Mouse (Mus musculus) CD4-positive naive resting alpha-beta T cell, adult 76 days (primary cell): Measurements from ENCODE around the gene Cebpz. TPM values are rescaled to one million over a fixed set of nuclear protein-coding genes. Genes with fewer than 3 reads are reported as not detected.

Source experiments
- total RNA-seq: library from RNA; stranded (reverse); gene quantifications from one replicate; pipeline ENCODE4 v1.2.4, GENCODE M21; 2023

Cebpz gene
- 111 TPM for total RNA-seq

DNA sequence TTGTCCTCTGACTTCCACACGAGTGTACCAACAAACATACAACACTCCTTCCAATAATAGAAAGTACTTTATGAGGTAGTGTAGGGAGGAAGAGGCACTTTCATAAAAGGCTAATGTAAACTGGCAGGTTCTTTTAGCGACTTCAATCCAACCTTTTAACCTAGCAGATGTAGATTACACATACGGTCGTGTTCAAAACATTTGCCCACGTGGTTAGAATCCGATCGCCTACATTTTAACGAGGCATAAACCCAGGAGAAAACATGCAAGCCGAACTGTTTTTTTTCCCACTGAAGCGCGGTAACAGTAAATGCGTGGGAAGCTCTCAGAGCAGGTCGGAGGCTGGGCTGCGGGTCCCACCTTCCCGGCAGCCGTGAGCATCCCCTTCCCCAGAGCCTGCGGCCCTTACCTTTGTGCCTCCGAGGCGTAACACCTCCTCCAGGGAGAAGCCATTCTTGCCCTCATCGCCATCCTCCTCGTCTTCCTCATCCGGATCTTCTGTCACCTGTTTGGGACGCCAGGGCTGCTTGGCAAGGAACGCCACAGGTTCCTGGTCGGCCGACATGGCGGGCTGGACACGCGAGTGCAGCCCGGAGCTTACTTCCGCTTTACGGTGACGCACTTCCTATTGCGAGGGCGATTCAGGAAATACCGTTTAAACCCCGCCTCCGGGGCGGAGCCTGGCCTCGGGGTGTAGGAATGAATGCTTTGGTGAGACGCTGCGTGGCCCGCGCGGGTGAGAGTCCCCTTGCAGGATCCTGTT is at the start of gene Cebpz, which contains the start of gene Ndufaf7:
TSS of gene Cebpz (minus strand) at position 601 of the 763 bp plus-strand sequence.
TSS of gene Ndufaf7 (plus strand) at position 671 of the 763 bp plus-strand sequence.

DNA sequence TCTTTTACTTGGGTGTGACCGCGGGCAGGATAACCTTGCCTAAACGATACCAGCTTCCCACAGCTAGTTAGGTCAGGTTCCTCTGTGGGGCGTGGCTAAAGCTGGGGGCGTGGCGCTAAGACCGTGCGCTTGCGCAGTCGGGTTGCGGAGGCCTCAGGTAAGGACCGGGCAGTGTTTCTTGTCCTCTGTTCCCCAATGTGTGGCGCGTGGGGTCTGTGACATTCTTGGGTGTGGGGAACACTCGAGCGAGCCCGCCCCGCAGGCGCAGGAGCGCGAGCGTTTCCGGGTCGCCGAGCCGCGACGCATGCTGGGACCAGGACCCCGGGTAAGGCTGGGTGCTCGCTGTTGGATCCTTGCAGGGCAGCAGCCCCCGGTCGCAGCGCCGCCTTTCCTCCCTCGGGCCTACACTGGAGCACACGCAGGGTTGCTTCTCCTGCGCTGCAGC is 20.5 kb downstream of the Cebpz start, which contains the start of gene Cebpzos:
TSS of gene Cebpzos (plus strand) at position 132 of the 445 bp plus-strand sequence.

DNA sequence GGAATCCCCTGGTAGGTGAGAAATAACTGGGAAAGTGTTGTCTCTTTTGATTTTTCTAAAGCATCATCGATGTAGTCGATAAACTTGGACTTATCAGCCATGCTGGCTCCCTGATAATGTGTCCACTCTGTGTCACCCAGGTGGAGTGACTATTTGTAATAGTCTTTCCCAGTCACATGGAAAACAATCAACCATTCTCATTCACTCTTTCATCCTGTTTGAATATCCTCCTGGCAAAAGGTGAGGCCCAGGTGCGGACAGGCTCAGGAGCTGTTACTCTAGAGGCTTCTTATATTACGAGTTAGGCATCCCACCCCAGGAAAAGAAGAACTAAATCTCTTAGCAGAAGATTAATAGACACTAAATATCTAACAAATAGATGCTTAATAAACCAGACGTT is 30.0 kb downstream of the Cebpz start, which contains the start of gene Sult6b1:
TSS of gene Sult6b1 (minus strand) at position 101 of the 400 bp plus-strand sequence.

DNA sequence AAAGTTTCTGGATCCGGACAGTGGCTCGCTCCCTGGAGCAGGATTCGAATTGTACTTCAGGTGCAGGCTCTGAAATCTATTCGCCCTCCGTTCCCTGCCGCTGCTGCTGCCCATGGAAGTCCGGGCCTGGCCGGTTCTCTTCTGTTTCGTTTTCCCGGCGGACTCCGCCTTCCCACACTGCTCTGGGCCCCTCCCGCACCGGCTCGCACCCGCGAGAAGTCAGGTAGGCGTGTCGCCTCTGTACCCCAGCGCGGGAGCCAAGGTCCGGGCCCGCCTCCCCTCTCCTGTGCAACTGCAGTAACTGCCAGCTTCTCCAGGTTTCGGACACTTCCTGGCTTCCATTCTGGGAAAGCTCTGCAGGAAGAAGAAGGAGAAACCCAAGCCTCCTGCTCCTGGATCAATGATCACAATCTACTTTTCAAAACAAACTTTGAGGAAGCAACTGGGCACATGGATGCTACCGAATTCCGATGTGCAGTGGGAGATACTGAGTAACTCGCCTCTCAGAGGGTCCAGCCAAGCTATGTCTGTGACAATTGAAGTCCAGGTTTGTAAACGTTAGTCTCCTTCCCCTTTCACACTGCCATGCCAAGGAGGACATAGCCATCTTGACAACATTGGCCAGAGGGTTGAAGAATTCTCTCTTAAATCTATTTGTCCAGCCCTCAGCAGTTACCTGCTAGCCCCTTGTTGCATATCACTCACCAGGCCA is 54.3 kb downstream of the Cebpz start, which contains the start of gene Eif2ak2:
TSS of gene Eif2ak2 (minus strand) at position 173 of the 712 bp plus-strand sequence.

Other genes with a start within 250 kb of the Cebpz start
- 28.0 TPM for gene Strn, start 199.9 kb downstream of the Cebpz start, total RNA-seq
- gene Heatr5b, start 101.7 kb downstream of the Cebpz start, total RNA-seq: 30.7 TPM
- 27.1 TPM for gene Gpatch11, start 101.5 kb downstream of the Cebpz start, total RNA-seq
- 14.1 TPM for gene Eif2ak2, start 54.5 kb downstream of the Cebpz start, total RNA-seq
- gene Sult6b1, start 30.1 kb downstream of the Cebpz start, total RNA-seq: not detected
- gene Cebpzos, start 20.6 kb downstream of the Cebpz start, total RNA-seq: 8.6 TPM
- gene Ndufaf7, start 70 bp upstream of the Cebpz start, total RNA-seq: 13.5 TPM
- 50.5 TPM for gene Prkd3, start 83.8 kb upstream of the Cebpz start, total RNA-seq
- 2.2 TPM for gene Qpct, start 114.8 kb upstream of the Cebpz start, total RNA-seq